Mouse (Mus musculus): ENCODE results near the gene Apod. TPM values are rescaled to one million over a fixed set of nuclear protein-coding genes. Genes with fewer than 3 reads are reported as not detected.
"Not testable (repeated sequence)": the region's sequence is repeated elsewhere in the genome, so short reads cannot be mapped to it uniquely, and the experiment has no call there.

Gene Apod
- polyA plus RNA-seq, 1 experiment, result 6.1 TPM

DNA sequence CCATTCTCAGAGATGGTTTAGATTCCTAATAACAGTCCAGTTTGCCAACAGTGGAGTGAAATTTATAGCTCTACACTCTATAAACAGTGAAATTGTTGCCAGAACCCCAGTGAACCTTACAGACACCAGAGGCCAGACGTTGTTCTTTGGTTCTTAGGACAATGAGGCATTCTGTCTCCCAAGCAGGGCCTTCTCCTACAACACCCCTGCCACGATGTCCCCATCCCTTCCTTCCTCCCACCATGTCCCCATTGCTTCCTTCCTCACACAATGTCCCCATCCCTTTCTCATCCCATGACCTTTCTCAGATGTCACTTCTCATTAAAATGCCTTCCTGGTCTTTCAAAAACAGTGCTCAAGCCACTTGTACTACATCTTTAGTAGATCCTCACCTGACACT lies 3.8 kb upstream of the Apod start:
- no peak for TF ChIP-seq CTCF (IDR thresholded peaks at IDR 0.05; ENCODE audit: borderline replicate concordance, control insufficient read depth, extremely low read depth, insufficient read depth, low read length, poor library complexity)
- TF ChIP-seq POLR2A (IDR thresholded peaks at IDR 0.05; ENCODE audit: control insufficient read depth, extremely low read depth, insufficient read depth, low read length, poor library complexity), result no peak
- Histone ChIP-seq H3K27ac (ENCODE audit: control insufficient read depth, insufficient read depth, low read length) (no peak overlapping the region), H3K4me1 (replicated peaks; ENCODE audit: control insufficient read depth, insufficient read depth, low read length) (no peaks in the 10 kb centered on the region), H3K27me3 (ENCODE audit: control insufficient read depth, insufficient read depth, low read length) (no peaks in the 10 kb centered on the region), H3K4me3 (ENCODE audit: control insufficient read depth, insufficient read depth, low read length) (no peak overlapping the region), H3K36me3 (ENCODE audit: control insufficient read depth, insufficient read depth, low read length) (no peaks in the 10 kb centered on the region)
- no peak for DNase-seq
- WGBS, result 81% methylated on average over 2 of the region's 2 CpGs

DNA sequence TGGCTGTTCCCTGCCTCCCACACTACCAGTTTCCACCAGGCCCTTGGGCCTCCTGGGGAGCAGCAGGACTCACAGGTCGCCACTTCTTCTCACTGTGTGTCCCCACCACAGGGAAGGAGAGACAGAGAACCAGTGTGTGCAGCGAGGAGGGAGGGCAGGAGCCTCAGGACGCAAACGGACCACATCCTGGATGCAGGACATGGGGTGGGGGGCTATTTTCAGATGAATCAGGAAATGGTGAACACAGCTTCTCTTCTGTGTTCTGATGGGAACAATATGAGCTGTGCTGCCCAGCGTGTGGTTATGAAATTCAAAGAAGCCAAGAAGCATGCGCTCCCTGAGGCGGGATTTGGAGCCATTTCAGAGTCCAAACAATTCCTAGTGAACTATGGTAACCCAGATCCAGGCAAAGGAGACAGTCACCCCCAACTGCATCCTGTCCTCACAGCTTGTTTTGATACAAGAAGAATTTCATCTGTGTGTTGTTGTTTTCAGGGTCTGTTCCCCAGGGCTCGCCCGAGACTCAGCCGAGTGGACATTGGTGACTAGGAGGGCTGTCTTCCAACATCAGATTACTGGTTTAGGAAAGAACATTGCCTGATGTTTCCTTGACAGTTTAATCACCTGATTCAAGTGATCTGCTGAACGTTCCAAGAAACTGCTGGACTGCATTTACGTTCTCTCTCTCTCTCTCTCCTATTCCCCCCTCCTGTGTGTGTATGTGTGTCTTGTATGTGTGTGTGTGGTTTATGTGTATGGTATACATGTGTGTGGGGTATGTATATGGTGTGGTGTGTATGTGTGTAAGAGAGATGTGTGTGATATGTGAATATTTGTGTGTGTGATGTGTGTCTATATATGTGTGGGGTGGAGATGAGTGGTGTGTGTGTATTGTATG lies 1.9 kb upstream of the Apod start:
- H3K4me1 ChIP-seq (replicated peaks; ENCODE audit: control insufficient read depth, insufficient read depth, low read length); H3K36me3 ChIP-seq (ENCODE audit: control insufficient read depth, insufficient read depth, low read length); H3K27me3 ChIP-seq (ENCODE audit: control insufficient read depth, insufficient read depth, low read length); DNase-seq; H3K4me3 ChIP-seq (ENCODE audit: control insufficient read depth, insufficient read depth, low read length); H3K27ac ChIP-seq (ENCODE audit: control insufficient read depth, insufficient read depth, low read length): not testable (repeated sequence)
- 58% methylated on average over 12 of the region's 12 CpGs for whole genome bisulfite sequencing

DNA sequence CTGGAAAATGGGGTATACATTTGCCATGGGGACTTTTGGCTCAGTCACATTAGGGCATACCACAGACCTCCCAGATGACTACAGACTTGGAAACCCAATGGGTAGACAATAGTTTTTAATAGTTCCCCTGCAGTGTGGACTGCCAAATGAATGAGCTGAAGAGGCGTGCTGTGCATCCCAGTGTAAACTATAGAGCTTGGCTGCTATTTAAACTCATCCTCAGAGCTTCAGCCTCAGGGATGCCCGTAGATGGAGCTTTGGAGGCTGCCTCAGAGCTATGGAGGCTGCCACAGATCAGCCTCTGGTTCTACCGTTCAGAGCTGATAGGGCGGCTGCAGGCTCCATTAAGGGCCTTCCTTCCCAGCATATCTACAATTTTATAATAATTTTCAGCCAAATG lies 686 bp upstream of the Apod start:
- Histone ChIP-seq H3K27me3 (ENCODE audit: control insufficient read depth, insufficient read depth, low read length) (no peaks in the 10 kb centered on the region), H3K36me3 (ENCODE audit: control insufficient read depth, insufficient read depth, low read length) (no peaks in the 10 kb centered on the region), H3K4me1 (replicated peaks; ENCODE audit: control insufficient read depth, insufficient read depth, low read length) (no peaks in the 10 kb centered on the region), H3K4me3 (ENCODE audit: control insufficient read depth, insufficient read depth, low read length) (no peak overlapping the region), H3K27ac (ENCODE audit: control insufficient read depth, insufficient read depth, low read length) (no peak overlapping the region)
- no peak for DNase-seq
- TF ChIP-seq CTCF (IDR thresholded peaks at IDR 0.05; ENCODE audit: borderline replicate concordance, control insufficient read depth, extremely low read depth, insufficient read depth, low read length, poor library complexity) (no peak), POLR2A (IDR thresholded peaks at IDR 0.05; ENCODE audit: control insufficient read depth, extremely low read depth, insufficient read depth, low read length, poor library complexity) (no peak)
- whole genome bisulfite sequencing, result 94% methylated on average over 4 of the region's 4 CpGs

DNA sequence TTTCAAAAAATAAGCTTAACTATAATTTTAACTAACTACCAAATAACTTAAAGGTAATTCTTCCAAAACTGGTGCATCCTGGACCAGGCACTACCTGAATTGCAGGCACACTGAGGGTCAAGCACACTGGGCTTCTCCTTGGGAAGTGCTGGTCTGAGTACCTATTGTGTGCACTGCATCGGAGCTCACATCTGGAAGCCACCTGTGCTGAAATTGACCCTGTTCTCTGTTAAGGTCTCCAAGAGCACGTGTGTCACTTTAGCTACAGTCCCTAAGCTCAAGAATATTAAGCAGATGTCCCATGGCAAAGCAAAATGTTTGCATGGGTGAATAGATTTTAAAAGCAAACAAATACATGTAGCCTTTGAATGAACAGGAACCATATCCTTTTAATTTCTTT lies 997 bp downstream of the Apod start:
- H3K4me3 ChIP-seq (ENCODE audit: control insufficient read depth, insufficient read depth, low read length), result no peak overlapping the region
- H3K36me3 ChIP-seq (ENCODE audit: control insufficient read depth, insufficient read depth, low read length), result no peaks in the 10 kb centered on the region
- H3K27me3 ChIP-seq (ENCODE audit: control insufficient read depth, insufficient read depth, low read length), result no peaks in the 10 kb centered on the region
- no peak overlapping the region for H3K27ac ChIP-seq (ENCODE audit: control insufficient read depth, insufficient read depth, low read length)
- WGBS, result 86% methylated on average over 2 of the region's 2 CpGs
- no peak for DNase-seq
- no peak for TF ChIP-seq CTCF (IDR thresholded peaks at IDR 0.05; ENCODE audit: borderline replicate concordance, control insufficient read depth, extremely low read depth, insufficient read depth, low read length, poor library complexity)
- no peak for TF ChIP-seq POLR2A (IDR thresholded peaks at IDR 0.05; ENCODE audit: control insufficient read depth, extremely low read depth, insufficient read depth, low read length, poor library complexity)
- no peaks in the 10 kb centered on the region for H3K4me1 ChIP-seq (replicated peaks; ENCODE audit: control insufficient read depth, insufficient read depth, low read length)

DNA sequence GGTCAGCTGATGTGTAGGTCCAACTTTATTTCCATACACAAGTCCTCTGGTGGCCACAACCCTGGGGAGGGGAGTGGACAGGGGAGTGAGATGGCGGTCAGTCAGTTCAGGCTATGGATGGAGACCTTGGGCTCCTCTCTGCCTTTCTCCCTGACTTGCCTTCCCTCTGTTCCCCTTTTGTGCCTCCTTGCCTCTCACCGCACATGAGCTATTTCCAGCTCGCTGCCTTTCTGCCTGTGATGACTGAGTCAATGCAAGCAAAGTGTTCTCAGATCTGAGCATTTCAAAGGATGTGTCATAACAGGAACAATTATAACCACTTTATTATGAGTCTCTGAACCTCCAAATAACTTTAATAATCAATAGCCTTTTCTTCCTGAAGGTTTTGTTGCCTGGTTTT lies 2.3 kb downstream of the Apod start:
- no peaks in the 10 kb centered on the region for H3K36me3 ChIP-seq (ENCODE audit: control insufficient read depth, insufficient read depth, low read length)
- TF ChIP-seq CTCF (IDR thresholded peaks at IDR 0.05; ENCODE audit: borderline replicate concordance, control insufficient read depth, extremely low read depth, insufficient read depth, low read length, poor library complexity) (no peak), POLR2A (IDR thresholded peaks at IDR 0.05; ENCODE audit: control insufficient read depth, extremely low read depth, insufficient read depth, low read length, poor library complexity) (no peak)
- no peak for DNase-seq
- no peak overlapping the region for H3K27ac ChIP-seq (ENCODE audit: control insufficient read depth, insufficient read depth, low read length)
- H3K4me3 ChIP-seq (ENCODE audit: control insufficient read depth, insufficient read depth, low read length), result no peak overlapping the region
- no peaks in the 10 kb centered on the region for H3K27me3 ChIP-seq (ENCODE audit: control insufficient read depth, insufficient read depth, low read length)
- WGBS, result 84% methylated on average over 3 of the region's 3 CpGs
- no peaks in the 10 kb centered on the region for H3K4me1 ChIP-seq (replicated peaks; ENCODE audit: control insufficient read depth, insufficient read depth, low read length)

DNA sequence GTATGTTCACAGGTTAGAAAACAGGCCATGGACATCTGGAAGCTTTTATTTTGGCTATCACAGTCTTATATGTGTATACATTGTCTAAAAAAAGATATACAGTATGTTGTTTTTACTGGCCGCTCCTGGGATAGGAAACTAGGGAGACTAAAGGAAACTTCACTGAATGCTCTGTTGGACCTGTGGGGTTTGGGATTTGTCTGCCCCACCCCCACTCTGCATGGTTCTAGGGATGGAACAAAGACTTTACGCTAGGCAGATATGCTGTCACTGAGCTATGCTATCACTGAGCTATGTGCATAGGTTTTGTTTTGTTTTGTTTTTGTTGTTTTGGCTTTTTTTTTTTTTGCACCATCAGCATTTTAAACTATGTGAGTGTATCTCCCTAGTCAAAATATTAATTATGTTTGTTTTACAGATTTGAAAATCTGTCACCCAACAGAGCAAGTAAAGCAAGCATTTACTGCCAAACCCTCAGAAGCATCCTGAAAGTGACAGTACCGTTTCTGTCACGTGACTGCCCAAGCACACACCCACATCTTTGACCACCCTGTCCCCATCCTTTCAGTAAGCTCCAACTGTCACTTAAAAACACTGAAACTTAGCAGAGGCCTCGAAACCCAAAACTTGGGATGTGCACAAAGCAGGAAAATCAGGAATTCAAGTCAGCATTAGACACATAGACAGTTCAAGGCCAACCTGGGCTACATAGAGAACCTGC lies 9.2 kb downstream of the Apod start:
- no peak overlapping the region for H3K27ac ChIP-seq (ENCODE audit: control insufficient read depth, insufficient read depth, low read length)

More for the DNA sequence above, 9.2 kb downstream of the Apod start:
- no peak for DNase-seq
- Histone ChIP-seq H3K4me3 (ENCODE audit: control insufficient read depth, insufficient read depth, low read length) (no peak overlapping the region), H3K36me3 (ENCODE audit: control insufficient read depth, insufficient read depth, low read length) (no peaks in the 10 kb centered on the region), H3K4me1 (replicated peaks; ENCODE audit: control insufficient read depth, insufficient read depth, low read length) (no peaks in the 10 kb centered on the region), H3K27me3 (ENCODE audit: control insufficient read depth, insufficient read depth, low read length) (no peaks in the 10 kb centered on the region)
- TF ChIP-seq CTCF (IDR thresholded peaks at IDR 0.05; ENCODE audit: borderline replicate concordance, control insufficient read depth, extremely low read depth, insufficient read depth, low read length, poor library complexity) (no peak), POLR2A (IDR thresholded peaks at IDR 0.05; ENCODE audit: control insufficient read depth, extremely low read depth, insufficient read depth, low read length, poor library complexity) (no peak)
- WGBS, result 91% methylated on average over 5 of the region's 5 CpGs
